Mouse (Mus musculus) ES-E14 (cell line): ENCODE measurements around the gene Hoxd12. TPM values are rescaled to one million over a fixed set of nuclear protein-coding genes. Genes with fewer than 3 reads are reported as not detected.

Experiments
- DNase-seq: peaks from one replicate; pipeline ENCODE4 v3.0.0-alpha.2; 2013; ENCODE audit warnings: low read depth, low spot score
- H3K27ac ChIP-seq: 2 replicates; pipeline ENCODE4 v1.5.1; 2012; ENCODE audit warnings: low read depth, mild to moderate bottlenecking, low read length, moderate library complexity, mixed read lengths; ENCODE audit not compliant: poor library complexity, insufficient read depth, severe bottlenecking
- H3K36me3 ChIP-seq: 2 replicates; pipeline ENCODE4 v1.6.1; 2012; ENCODE audit warnings: mild to moderate bottlenecking, low read length, moderate library complexity, mixed read lengths; ENCODE audit not compliant: control insufficient read depth, poor library complexity, insufficient read depth, severe bottlenecking
- H3K4me1 ChIP-seq, 2 experiments: fragments of 150-350 bp in 1 of 2; sonication (generic) in 1 of 2; 2 replicates each; pipeline ENCODE4 v1.6.1; 2012; ENCODE audit warnings: low read length in 2 of 2, mild to moderate bottlenecking in 1 of 2, mixed read lengths in 1 of 2; ENCODE audit not compliant: control insufficient read depth in 2 of 2, insufficient read depth in 2 of 2, poor library complexity in 1 of 2
- H3K4me3 ChIP-seq, 2 experiments: fragments of 150-350 bp in 1 of 2; sonication (generic) in 1 of 2; 2 replicates each; pipeline ENCODE4 v1.5.1; 2012; ENCODE audit warnings: low read length in 2 of 2, low read depth in 1 of 2, mild to moderate bottlenecking in 1 of 2, mixed read lengths in 1 of 2; ENCODE audit not compliant: insufficient read depth in 1 of 2, poor library complexity in 1 of 2, severe bottlenecking in 1 of 2
- H3K9ac ChIP-seq: 2 replicates; pipeline ENCODE4 v1.6.1; 2012; ENCODE audit warnings: low read depth, mild to moderate bottlenecking, low read length, mixed read lengths; ENCODE audit not compliant: poor library complexity, insufficient read depth, severe bottlenecking
- H3K9me3 ChIP-seq: fragments of 150-350 bp; sonication (generic); 2 replicates; pipeline ENCODE4 v1.6.1; 2012; ENCODE audit warnings: low read depth, mild to moderate bottlenecking, low read length; ENCODE audit not compliant: control insufficient read depth, insufficient read depth
- CHD2 ChIP-seq: IDR thresholded peaks from 2 replicates; pipeline ENCODE4 v1.6.1; 2014; ENCODE audit warnings: mild to moderate bottlenecking, low read depth, low read length, inconsistent platforms
- HCFC1 ChIP-seq: IDR thresholded peaks from 2 replicates; pipeline ENCODE4 v1.6.1; 2012; ENCODE audit warnings: low read length, inconsistent platforms, borderline replicate concordance; ENCODE audit not compliant: insufficient read depth
- MAFK ChIP-seq: IDR thresholded peaks from 2 replicates; pipeline ENCODE4 v1.6.1; 2014; ENCODE audit warnings: mild to moderate bottlenecking, low read depth, low read length, inconsistent platforms; ENCODE audit not compliant: insufficient read depth
- ZC3H11A ChIP-seq: IDR thresholded peaks from 2 replicates; pipeline ENCODE4 v1.6.1; 2012; ENCODE audit warnings: low read depth, mild to moderate bottlenecking, inconsistent platforms, low read length, borderline replicate concordance
- ZNF384 ChIP-seq: IDR thresholded peaks from 2 replicates; pipeline ENCODE4 v1.6.1; 2012; ENCODE audit warnings: low read depth, low read length, inconsistent platforms
- in situ Hi-C, 2 experiments: fragments of 600-800 bp; cut with MboI; formaldehyde crosslinking; loops; one replicate each; pipeline ENCODE4 v1.15.1; 2025; ENCODE audit warnings: low sequenced_read_pairs in 2 of 2, inconsistent platforms in 1 of 2; ENCODE audit not compliant: unreplicated experiment in 2 of 2
- total RNA-seq: library from RNA; depleted of rRNA; stranded (reverse); fragments of 300-350 nt; gene quantifications from 2 replicates; pipeline ENCODE4 v1.2.3, GENCODE M21; 2012

Gene Hoxd12
- total RNA-seq, 1 experiment: not detected

- Histone ChIP-seq H3K4me1 (no peaks in the 10 kb centered on the region), H3K9me3 (no peaks in the 10 kb centered on the region), H3K4me3 (peak overlapping the region; percentile 25 to 67; a peak in 2 of 4 replicates), H3K9ac (no peak overlapping the region), H3K36me3 (no peaks in the 10 kb centered on the region), H3K27ac (no peak overlapping the region)
- in situ Hi-C loops: loop anchor here (25.0 kb wide), 2 partner anchors 593 to 1093 kb away; no protein-coding TSS in a partner anchor
- DNase-seq: no peak
- TF ChIP-seq HCFC1 (no peak), MAFK (no peak), ZNF384 (no peak), CHD2 (no peak), ZC3H11A (no peak)
Observed at GRCm38 (mm10) chr2:74655420-74655781, 19.4 kb upstream of the Hoxd12 start.

- TF ChIP-seq ZC3H11A: no peak
- no peak for TF ChIP-seq CHD2
- TF ChIP-seq HCFC1: no peak
- no peak for TF ChIP-seq ZNF384
- no peak for TF ChIP-seq MAFK
- Histone ChIP-seq H3K9me3 (no peaks in the 10 kb centered on the region), H3K27ac (no peak overlapping the region), H3K4me1 (peaks cover 0 to 2% of the 10 kb centered on the region in 2 experiments; a peak in 1 of 4 replicates), H3K9ac (no peak overlapping the region), H3K4me3 (peak overlapping the region; percentile 10 to 67; a peak in 3 of 4 replicates), H3K36me3 (no peaks in the 10 kb centered on the region)
- DNase-seq: no peak
- in situ Hi-C loops: loop anchor here (25.0 kb wide), 2 partner anchors 594 to 1094 kb away; no protein-coding TSS in a partner anchor
Observed at GRCm38 (mm10) chr2:74655821-74656631, 18.8 kb upstream of the Hoxd12 start.

DNA sequence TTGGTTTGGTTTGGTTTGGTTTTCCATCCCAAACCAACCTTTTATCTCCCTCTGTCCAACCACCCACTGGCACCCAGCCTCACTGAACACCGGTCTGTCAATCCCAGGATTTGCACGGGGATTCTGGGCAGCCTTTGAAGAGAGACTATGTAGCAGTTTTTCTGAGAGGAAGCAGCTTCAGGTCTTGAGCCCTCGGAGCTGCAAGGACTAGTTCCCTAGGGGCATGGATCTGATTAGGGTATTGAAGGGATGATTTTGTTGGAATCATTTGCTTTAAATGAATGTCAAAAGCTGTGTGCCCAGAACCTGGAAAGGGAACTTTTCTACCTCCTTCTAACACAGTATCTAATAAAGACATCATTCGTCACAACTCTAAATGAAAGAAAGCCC lies 18.2 kb upstream of the Hoxd12 start:
- no peak for DNase-seq
- H3K27ac ChIP-seq: no peak overlapping the region
- no peaks in the 10 kb centered on the region for H3K9me3 ChIP-seq
- no peak overlapping the region for H3K9ac ChIP-seq
- H3K4me3 ChIP-seq: no peak overlapping the region
- peaks cover 0 to 2% of the 10 kb centered on the region in 2 experiments; a peak in 1 of 4 replicates for H3K4me1 ChIP-seq
- H3K36me3 ChIP-seq: no peaks in the 10 kb centered on the region
- no peak for TF ChIP-seq HCFC1
- no peak for TF ChIP-seq CHD2
- TF ChIP-seq MAFK: no peak
- no peak for TF ChIP-seq ZNF384
- TF ChIP-seq ZC3H11A: no peak
- in situ Hi-C loops: loop anchor here (25.0 kb wide), 2 partner anchors 594 to 1094 kb away; no protein-coding TSS in a partner anchor

DNA sequence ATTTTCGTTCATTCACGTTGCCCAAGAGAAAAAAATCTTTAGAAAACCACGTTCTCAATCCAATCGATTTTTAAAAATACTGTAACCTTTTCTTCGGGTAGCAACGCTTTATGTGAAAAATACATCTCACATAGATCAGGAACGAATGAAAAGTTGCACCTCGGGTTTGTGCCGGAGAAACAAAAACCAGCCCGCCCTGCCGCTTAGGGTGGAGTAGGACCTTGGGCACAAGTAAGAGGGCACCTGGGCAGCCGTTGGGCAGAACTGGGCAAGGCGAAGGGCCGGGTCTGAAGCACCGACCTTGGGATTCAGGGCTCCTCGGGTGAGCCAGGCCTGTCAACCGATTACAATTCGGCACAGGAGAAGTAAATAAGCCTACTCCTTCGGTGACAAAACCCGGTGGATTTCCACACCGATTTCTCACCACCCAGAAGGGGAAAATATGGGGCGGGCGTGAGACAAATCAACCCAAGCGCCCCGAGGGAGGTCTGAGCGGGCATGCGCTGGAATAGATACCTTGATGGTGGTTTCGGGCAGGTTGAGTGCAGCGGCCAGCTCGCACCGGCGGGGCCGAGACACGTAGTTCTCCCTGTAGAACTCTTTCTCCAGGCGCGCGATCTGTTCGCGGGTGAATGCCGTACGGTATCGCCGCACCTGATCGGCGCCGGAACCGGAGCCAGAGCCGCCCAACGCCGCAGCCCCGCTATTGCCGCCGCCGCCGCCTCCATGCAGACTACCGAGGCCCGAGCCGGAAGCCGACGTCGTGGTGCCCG lies 17.4 kb upstream of the Hoxd12 start:
- H3K9me3 ChIP-seq: no peaks in the 10 kb centered on the region
- in situ Hi-C loops: loop anchor here (25.0 kb wide), 2 partner anchors 595 to 1095 kb away; no protein-coding TSS in a partner anchor
- H3K27ac ChIP-seq: no peak overlapping the region
- H3K4me3 ChIP-seq: peak overlapping the region in 1 of 2 experiments; percentile 8; a peak in 2 of 4 replicates
- no peak for TF ChIP-seq CHD2
- TF ChIP-seq HCFC1: no peak
- H3K9ac ChIP-seq: no peak overlapping the region
- H3K36me3 ChIP-seq: no peaks in the 10 kb centered on the region
- no peak for DNase-seq
- H3K4me1 ChIP-seq: peaks cover 0 to 2% of the 10 kb centered on the region in 2 experiments; a peak in 1 of 4 replicates
